Mouse (Mus musculus): ENCODE data around the gene Slc30a2.

DNA sequence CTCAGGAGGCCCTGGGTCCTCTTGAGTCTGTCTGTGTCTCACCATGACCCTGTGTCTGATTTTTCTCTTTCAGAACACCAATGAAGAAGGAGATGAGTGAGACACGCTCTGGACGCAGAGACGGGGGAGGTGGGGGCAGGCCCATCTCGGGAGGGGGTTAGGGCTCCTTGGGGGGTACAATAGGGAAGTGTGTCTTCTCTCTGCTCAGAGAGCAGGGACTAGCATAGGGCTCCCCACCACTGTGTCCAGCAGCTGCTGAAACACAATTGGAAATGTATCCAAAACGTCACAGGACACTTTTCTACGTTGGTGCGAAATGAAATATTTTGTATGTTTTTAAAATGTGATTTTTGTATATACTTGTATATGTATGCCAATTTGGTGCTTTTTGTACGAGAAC lies 14.1 kb upstream of the Slc30a2 start:
- TF ChIP-seq CHD2 (IDR thresholded peaks at IDR 0.05; ENCODE audit: low read depth, low read length), result no peak
- no peak for TF ChIP-seq MAFK (IDR thresholded peaks at IDR 0.05; ENCODE audit: insufficient read depth, low read depth, low read length)
- no peak for TF ChIP-seq HCFC1 (IDR thresholded peaks at IDR 0.05; ENCODE audit: borderline replicate concordance, insufficient read depth, low read length)

Measured in ES-E14 (cell line).